Mouse (Mus musculus): ENCODE data around the gene Ccdc122.
"Not testable (repeated sequence)": the region's sequence is repeated elsewhere in the genome, so short reads cannot be mapped to it uniquely, and the experiment has no call there.

DNA sequence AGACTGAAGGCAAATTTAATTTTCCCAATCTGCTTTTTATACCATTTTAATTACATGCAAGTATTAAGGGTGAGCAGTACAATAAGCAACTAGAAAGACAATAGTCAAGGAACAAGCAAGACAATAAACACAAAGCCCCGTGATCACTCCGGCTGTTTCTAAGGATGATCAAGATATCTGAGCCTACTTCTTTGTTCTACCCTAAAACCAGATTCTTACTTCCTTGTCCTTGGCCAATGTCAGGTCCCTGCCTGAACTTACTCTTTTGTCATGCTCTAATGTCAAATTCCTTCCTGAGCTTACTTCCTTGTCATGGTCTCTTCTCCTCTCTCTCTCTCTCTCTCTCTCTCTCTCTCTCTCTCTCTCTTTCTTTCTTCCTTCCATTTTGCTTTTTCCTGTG lies 46.2 kb upstream of the Ccdc122 start:
- not testable (repeated sequence) for TF ChIP-seq CTCF (IDR thresholded peaks at IDR 0.05; ENCODE audit: low read depth); EP300 (optimal IDR thresholded peaks at IDR 0.05)

Measured in stomach, postnatal 0 days (tissue).